Mouse (Mus musculus) midbrain, embryonic 11.5 days (tissue): ENCODE measurements around the gene Map3k1. TPM values are rescaled to one million over a fixed set of nuclear protein-coding genes. Genes with fewer than 3 reads are reported as not detected.
A peak's percentile ranks its signal among the peaks of the same experiment; 100 is the strongest.

Experiments
- ATAC-seq: fragments of 200-750 bp; cut with Nextera tagmentation; 2 replicates; pipeline ENCODE4 v1.8.0; 2017; ENCODE audit warnings: moderate TSS enrichment, moderate library complexity; ENCODE audit not compliant: low FRiP score
- DNase-seq: peaks from one replicate; pipeline ENCODE4 v3.0.0; 2015; ENCODE audit warnings: low spot score; ENCODE audit errors: missing footprints
- H3K27ac ChIP-seq: fragments of 300-500 bp; sonication (generic); 2 replicates; pipeline ENCODE4 v1.5.1; 2014; ENCODE audit warnings: low read depth, low read length
- H3K27me3 ChIP-seq: fragments of 300-500 bp; sonication (generic); 2 replicates; pipeline ENCODE4 v1.6.1; 2014; ENCODE audit warnings: mild to moderate bottlenecking, low read length, moderate library complexity, mixed read lengths; ENCODE audit not compliant: control insufficient read depth, insufficient read depth
- H3K36me3 ChIP-seq: fragments of 300-500 bp; sonication (generic); 2 replicates; pipeline ENCODE4 v1.6.1; 2014; ENCODE audit warnings: mild to moderate bottlenecking, low read length, moderate library complexity, mixed read lengths; ENCODE audit not compliant: control insufficient read depth, insufficient read depth
- H3K4me1 ChIP-seq: fragments of 300-500 bp; sonication (generic); 2 replicates; pipeline ENCODE4 v1.6.1; 2014; ENCODE audit warnings: low read length; ENCODE audit not compliant: control insufficient read depth, insufficient read depth
- H3K4me2 ChIP-seq: fragments of 300-500 bp; sonication (generic); 2 replicates; pipeline ENCODE4 v1.6.1; 2014; ENCODE audit warnings: mild to moderate bottlenecking, moderate library complexity
- H3K4me3 ChIP-seq: fragments of 300-500 bp; sonication (generic); 2 replicates; pipeline ENCODE4 v1.5.1; 2014; ENCODE audit warnings: low read depth, low read length
- H3K9ac ChIP-seq: fragments of 300-500 bp; sonication (generic); 2 replicates; pipeline ENCODE4 v1.6.1; 2014; ENCODE audit warnings: low read length
- H3K9me3 ChIP-seq: fragments of 300-500 bp; sonication (generic); 2 replicates; pipeline ENCODE4 v1.6.1; 2016; ENCODE audit warnings: low read length; ENCODE audit not compliant: control insufficient read depth
- WGBS: fragments of 180-500 bp; shearing (Covaris S2); extraction: QIAGEN DNeasy Blood & Tissue Kit; methylation state at CpG from one replicate; pipeline ENCODE4 v1.1.7; 2014; 5-methylcytosine and 5-hydroxymethylcytosine counted together
- polyA plus RNA-seq: library from polyadenylated mRNA; unstranded; fragments of >200 nt; fragmentation: Nextera tagmentation; extraction: Ambion mirVana; gene quantifications from 2 replicates; pipeline ENCODE4 v1.2.1, GENCODE M21; 2014

Map3k1 gene
- polyA plus RNA-seq, 1 experiment from 2014 or later, result 12.0 TPM

GRCm38 (mm10) chr13:111744233-111745000 is 64.4 kb downstream of the Map3k1 start:
- Histone ChIP-seq H3K4me2 (no peak overlapping the region), H3K9me3 (no peaks in the 10 kb centered on the region), H3K36me3 (no peaks in the 10 kb centered on the region), H3K27me3 (no peaks in the 10 kb centered on the region), H3K4me3 (no peak overlapping the region), H3K27ac (no peak overlapping the region), H3K9ac (no peak overlapping the region), H3K4me1 (no peaks in the 10 kb centered on the region)
- ATAC-seq, result no peak
- no peak for DNase-seq
- 84% methylated on average over 6 of the region's 6 CpGs for WGBS

GRCm38 (mm10) chr13:111741991-111742615 is 66.7 kb downstream of the Map3k1 start:
- DNase-seq (peak; percentile 94), ATAC-seq (no peak)
- 65% methylated on average over 6 of the region's 6 CpGs for WGBS

DNA sequence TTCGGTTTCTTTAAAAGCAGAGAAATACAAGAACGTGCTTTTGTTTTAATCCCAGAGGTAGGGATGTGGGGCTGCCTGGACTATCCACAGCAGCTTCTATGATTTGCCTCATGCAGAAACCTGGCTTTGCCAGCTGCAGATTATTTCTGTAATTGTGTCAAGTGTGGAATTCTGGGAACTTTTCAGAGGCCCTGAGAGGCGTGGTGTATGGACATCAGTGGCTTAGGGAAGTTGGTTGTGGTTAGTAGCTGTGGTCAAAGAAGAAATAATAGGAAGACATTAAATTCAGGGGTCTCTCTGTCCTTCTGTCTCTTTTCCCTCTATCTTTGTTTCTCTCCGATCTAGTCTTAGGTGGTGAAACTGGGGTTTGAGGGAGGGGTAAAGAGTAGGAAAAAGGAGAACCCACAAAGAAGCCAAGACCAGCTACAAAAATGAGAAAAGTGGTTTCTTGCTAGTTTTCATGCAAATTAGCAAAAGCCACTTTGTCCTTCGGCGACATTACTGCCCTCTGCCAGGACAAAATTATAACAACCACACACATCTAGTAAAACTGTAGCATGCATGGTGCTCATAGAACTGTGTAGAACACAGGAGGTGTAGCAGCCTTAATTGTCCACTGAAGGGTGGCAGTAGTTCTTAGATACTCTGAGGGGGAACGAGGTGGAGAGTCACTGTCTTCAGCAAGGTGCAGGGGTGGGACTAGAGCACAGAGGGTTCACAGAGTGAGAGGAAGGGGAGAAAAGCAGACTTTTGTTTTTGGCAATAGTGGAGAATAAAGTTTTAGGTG is 67.4 kb downstream of the Map3k1 start:
- Histone ChIP-seq H3K27ac (no peak overlapping the region), H3K9me3 (no peaks in the 10 kb centered on the region), H3K4me2 (no peak overlapping the region), H3K9ac (no peak overlapping the region), H3K36me3 (no peaks in the 10 kb centered on the region), H3K27me3 (no peaks in the 10 kb centered on the region), H3K4me3 (no peak overlapping the region), H3K4me1 (no peaks in the 10 kb centered on the region)
- DNase-seq (no peak), ATAC-seq (no peak)
- WGBS, result 82% methylated on average over 7 of the region's 7 CpGs

More at GRCm38 (mm10) chr13:111741991-111742615, 66.7 kb downstream of the Map3k1 start:
- no peak overlapping the region for H3K9ac ChIP-seq
- H3K27me3 ChIP-seq, result no peaks in the 10 kb centered on the region
- no peaks in the 10 kb centered on the region for H3K36me3 ChIP-seq
- H3K4me1 ChIP-seq, result no peaks in the 10 kb centered on the region
- no peak overlapping the region for H3K4me2 ChIP-seq
- no peaks in the 10 kb centered on the region for H3K9me3 ChIP-seq
- no peak overlapping the region for H3K4me3 ChIP-seq
- no peak overlapping the region for H3K27ac ChIP-seq

DNA sequence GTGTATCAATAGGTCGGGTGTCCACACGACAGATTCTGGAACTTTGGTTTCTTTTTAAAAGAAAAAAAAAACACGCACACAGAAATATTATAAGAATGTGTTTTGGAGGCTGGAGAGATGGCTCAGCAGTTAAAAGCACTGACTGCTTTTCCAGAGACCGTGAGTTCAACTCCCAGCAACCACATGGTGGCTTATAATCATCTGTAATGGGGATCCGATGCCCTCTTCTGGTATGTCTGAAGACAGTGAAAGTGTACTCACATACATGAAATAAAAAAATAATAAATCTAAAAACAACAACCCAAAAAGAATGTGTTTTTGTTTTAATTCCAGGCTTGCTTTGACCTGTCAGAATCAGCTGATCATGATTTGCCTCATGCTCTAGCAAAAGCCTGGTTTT is 81.9 kb downstream of the Map3k1 start:
- H3K4me2 ChIP-seq, result no peak overlapping the region
- no peak overlapping the region for H3K9ac ChIP-seq
- H3K36me3 ChIP-seq, result no peaks in the 10 kb centered on the region
- no peaks in the 10 kb centered on the region for H3K4me1 ChIP-seq
- ATAC-seq, result no peak
- peaks cover 4% of the 10 kb centered on the region; the same call in 1 of the 2 replicates for H3K9me3 ChIP-seq
- H3K27me3 ChIP-seq, result no peaks in the 10 kb centered on the region
- H3K27ac ChIP-seq, result no peak overlapping the region
- no peak for DNase-seq
- H3K4me3 ChIP-seq, result no peak overlapping the region
- 92% methylated on average over 5 of the region's 5 CpGs for WGBS

DNA sequence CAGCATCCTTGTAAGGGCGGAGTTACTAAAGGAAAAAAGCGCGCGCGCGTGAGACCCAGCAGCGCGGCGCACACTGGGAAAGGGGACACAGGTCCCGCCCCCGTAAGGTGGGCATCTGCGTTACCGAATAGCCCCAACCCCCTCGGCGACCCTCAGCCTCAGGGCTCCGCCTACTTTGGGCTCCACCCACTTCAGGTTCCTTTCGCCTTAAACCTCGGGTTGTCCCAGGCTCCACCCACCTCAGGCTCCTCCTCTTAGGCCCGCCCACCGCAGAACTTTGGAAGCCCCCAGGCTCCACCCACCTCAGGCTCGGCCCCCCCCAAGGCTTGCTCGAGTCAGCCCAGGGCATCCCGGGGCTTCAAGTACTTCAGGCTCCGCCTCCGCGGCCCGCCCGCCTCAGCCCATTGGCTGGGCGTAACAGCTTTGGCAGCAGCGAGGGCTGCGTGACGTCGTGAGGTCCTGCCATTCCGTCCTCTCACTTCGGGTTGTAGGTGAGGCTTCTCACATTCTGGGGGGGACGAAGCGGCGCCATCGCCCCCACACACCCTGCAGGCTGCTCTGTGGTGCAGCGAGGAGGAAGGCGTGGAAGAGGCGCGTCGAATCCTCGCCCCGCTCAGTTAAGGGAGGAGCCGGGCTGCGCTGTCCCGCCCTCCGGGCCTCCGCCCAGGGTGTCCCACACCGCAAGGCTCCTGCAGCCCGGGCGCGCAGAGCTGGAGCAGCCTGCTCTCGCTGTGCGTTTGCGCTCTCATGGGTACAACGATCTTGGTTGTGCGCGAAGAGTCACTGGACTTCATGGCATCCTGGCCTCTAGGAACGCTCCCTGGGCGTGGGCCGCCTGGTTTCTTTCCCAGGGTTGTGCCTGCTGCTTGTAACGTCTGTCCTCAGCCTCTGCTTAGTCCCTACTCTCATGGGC is 83.4 kb downstream of the Map3k1 start:
- Histone ChIP-seq H3K4me2 (peak overlapping the region; percentile 65), H3K27me3 (no peaks in the 10 kb centered on the region), H3K4me3 (peak overlapping the region; percentile 50), H3K9ac (peak overlapping the region; percentile 58), H3K27ac (no peak overlapping the region; the same call in 1 of the 2 replicates), H3K9me3 (peaks cover 4% of the 10 kb centered on the region; the same call in 1 of the 2 replicates), H3K4me1 (no peaks in the 10 kb centered on the region), H3K36me3 (no peaks in the 10 kb centered on the region)
- DNase-seq (peak; percentile 100), ATAC-seq (peak; percentile 99)
- WGBS, result under 1% methylated on average over 64 of the region's 65 CpGs

DNA sequence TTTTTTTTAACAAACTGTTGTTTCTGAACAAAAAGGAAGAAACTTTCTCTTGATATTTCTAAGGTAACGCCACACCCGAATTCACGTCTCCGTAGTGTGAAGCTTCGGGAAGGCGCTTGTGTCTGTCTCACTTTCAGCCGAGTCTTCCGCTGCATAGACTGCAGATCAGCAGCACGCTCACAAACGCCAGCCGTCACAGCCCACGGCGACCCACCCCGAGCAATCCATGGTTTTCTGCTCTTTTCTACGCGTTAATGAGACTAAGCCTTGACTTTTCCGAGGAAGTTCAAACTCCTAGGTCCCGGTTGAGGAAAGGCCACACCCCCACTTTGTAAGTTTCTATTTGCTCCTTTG is 84.0 kb downstream of the Map3k1 start:
- Histone ChIP-seq H3K4me3 (peak overlapping the region; percentile 50), H3K9me3 (peaks cover 4% of the 10 kb centered on the region; the same call in 1 of the 2 replicates), H3K27me3 (no peaks in the 10 kb centered on the region), H3K4me1 (no peaks in the 10 kb centered on the region), H3K36me3 (no peaks in the 10 kb centered on the region), H3K27ac (no peak overlapping the region; the same call in 1 of the 2 replicates), H3K4me2 (peak overlapping the region; percentile 65), H3K9ac (peak overlapping the region; percentile 41)
- WGBS, result under 1% methylated on average over 18 of the region's 18 CpGs
- DNase-seq (no peak), ATAC-seq (no peak)

- H3K27ac ChIP-seq, result no peak overlapping the region
- H3K36me3 ChIP-seq, result peaks cover 5% of the 10 kb centered on the region
- no peak overlapping the region for H3K4me2 ChIP-seq
- H3K4me1 ChIP-seq, result no peaks in the 10 kb centered on the region
- H3K4me3 ChIP-seq, result no peak overlapping the region
- no peaks in the 10 kb centered on the region for H3K9me3 ChIP-seq
- ATAC-seq, result 0 out of 2 replicates have a peak, but pooled peaks have one; percentile 2
- no peaks in the 10 kb centered on the region for H3K27me3 ChIP-seq
- WGBS, result 73% methylated on average over 9 of the region's 9 CpGs
- DNase-seq, result no peak
- no peak overlapping the region for H3K9ac ChIP-seq
Measured at GRCm38 (mm10) chr13:111719726-111720125, 89.1 kb downstream of the Map3k1 start.

GRCm38 (mm10) chr13:111710531-111710930 is 98.3 kb downstream of the Map3k1 start:
- no peak overlapping the region for H3K27ac ChIP-seq
- peaks cover 43% of the 10 kb centered on the region for H3K36me3 ChIP-seq
- H3K9ac ChIP-seq, result no peak overlapping the region
- no peak overlapping the region for H3K4me3 ChIP-seq
- WGBS, result 92% methylated on average over 4 of the region's 4 CpGs
- no peaks in the 10 kb centered on the region for H3K9me3 ChIP-seq
- H3K4me1 ChIP-seq, result no peaks in the 10 kb centered on the region
- ATAC-seq (no peak), DNase-seq (no peak)
- H3K27me3 ChIP-seq, result no peaks in the 10 kb centered on the region
- no peak overlapping the region for H3K4me2 ChIP-seq
